Mouse (Mus musculus): Measurements from ENCODE around the gene Elk4. TPM values are rescaled to one million over a fixed set of nuclear protein-coding genes. Genes with fewer than 3 reads are reported as not detected.

The Elk4 gene
- total and polyA plus RNA-seq, 2 experiments: 17.2 to 39.4 TPM

DNA sequence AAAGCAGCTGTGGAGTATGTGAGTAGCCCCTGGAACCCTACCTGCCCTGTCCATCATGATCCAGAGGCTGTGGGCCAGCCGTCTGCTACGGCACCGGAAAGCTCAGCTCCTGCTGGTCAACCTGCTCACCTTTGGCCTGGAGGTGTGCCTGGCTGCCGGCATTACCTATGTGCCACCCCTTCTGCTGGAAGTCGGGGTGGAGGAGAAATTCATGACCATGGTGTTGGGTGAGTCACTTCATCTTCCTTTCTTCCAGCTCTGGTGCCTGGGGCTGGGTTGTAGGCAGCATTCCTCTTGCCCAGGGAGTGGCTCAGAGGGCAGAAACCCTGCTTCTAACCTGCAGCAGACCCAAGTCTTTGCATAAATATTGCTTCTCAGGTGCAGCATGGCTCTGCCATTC is 30.5 kb upstream of the Elk4 start:
- Histone ChIP-seq H3K27me3 (ENCODE audit: control insufficient read depth, insufficient read depth, low read length) (no peaks in the 10 kb centered on the region), H3K79me2 (ENCODE audit: control insufficient read depth, insufficient read depth, low read length) (peaks cover 31% of the 10 kb centered on the region; the same call in 1 of the 2 replicates), H3K27ac (replicated peaks; ENCODE audit: insufficient read depth, low read depth, low read length) (0 out of 2 replicates have a peak overlapping the region, but pooled peaks have one; percentile 9), H3K4me3 (ENCODE audit: insufficient read depth, low read depth, low read length) (peak overlapping the region; percentile 28; the same call in 1 of the 2 replicates), H3K4me1 (ENCODE audit: control insufficient read depth, insufficient read depth, low read length) (peaks cover 38% of the 10 kb centered on the region), H3K9ac (ENCODE audit: low read depth, low read length) (0 out of 2 replicates have a peak overlapping the region, but pooled peaks have one; percentile 19), H3K36me3 (ENCODE audit: control insufficient read depth, insufficient read depth, low read length) (no peaks in the 10 kb centered on the region; the same call in 1 of the 2 replicates)
- DNase-seq (ENCODE audit: extremely low read depth, low read depth, low spot score): no peak
- 72% methylated on average over 5 of the region's 5 CpGs for WGBS
- no peak for TF ChIP-seq POLR2A (IDR thresholded peaks at IDR 0.05; ENCODE audit: extremely low read depth, insufficient read depth, low read length)
- no peak for TF ChIP-seq CTCF (IDR thresholded peaks at IDR 0.05; ENCODE audit: low read depth, low read length)

DNA sequence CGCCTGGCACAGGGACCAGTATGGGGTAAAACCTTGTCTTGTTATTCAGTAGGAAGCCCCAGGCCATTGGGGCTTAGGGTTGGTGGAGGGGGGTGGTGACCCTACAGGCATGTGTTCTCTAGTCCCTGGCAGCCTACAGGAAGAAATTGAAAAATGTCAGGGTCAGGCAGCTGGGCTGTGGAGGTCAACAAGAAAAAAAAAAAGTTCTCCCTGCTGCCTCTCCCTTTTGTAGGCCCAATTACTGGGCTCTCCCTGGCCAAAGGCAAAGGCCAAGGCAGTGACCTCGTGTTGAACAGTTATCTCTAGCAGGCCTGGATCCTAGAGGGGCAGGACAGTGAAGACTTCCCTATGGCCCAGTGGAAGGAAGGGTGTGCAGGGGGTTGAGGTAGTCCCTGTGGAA is 26.9 kb upstream of the Elk4 start:
- Histone ChIP-seq H3K79me2 (ENCODE audit: control insufficient read depth, insufficient read depth, low read length) (peaks cover 4% of the 10 kb centered on the region; the same call in 1 of the 2 replicates), H3K36me3 (ENCODE audit: control insufficient read depth, insufficient read depth, low read length) (no peaks in the 10 kb centered on the region; the same call in 1 of the 2 replicates), H3K27ac (replicated peaks; ENCODE audit: insufficient read depth, low read depth, low read length) (peak overlapping the region; percentile 19), H3K9ac (ENCODE audit: low read depth, low read length) (no peak overlapping the region), H3K27me3 (ENCODE audit: control insufficient read depth, insufficient read depth, low read length) (no peaks in the 10 kb centered on the region), H3K4me3 (ENCODE audit: insufficient read depth, low read depth, low read length) (no peak overlapping the region), H3K4me1 (ENCODE audit: control insufficient read depth, insufficient read depth, low read length) (peaks cover 15% of the 10 kb centered on the region)
- 11% methylated on average over 2 of the region's 2 CpGs for WGBS
- DNase-seq (ENCODE audit: extremely low read depth, low read depth, low spot score): peak; percentile 77
- TF ChIP-seq CTCF (IDR thresholded peaks at IDR 0.05; ENCODE audit: low read depth, low read length): no peak
- TF ChIP-seq POLR2A (IDR thresholded peaks at IDR 0.05; ENCODE audit: extremely low read depth, insufficient read depth, low read length): no peak

DNA sequence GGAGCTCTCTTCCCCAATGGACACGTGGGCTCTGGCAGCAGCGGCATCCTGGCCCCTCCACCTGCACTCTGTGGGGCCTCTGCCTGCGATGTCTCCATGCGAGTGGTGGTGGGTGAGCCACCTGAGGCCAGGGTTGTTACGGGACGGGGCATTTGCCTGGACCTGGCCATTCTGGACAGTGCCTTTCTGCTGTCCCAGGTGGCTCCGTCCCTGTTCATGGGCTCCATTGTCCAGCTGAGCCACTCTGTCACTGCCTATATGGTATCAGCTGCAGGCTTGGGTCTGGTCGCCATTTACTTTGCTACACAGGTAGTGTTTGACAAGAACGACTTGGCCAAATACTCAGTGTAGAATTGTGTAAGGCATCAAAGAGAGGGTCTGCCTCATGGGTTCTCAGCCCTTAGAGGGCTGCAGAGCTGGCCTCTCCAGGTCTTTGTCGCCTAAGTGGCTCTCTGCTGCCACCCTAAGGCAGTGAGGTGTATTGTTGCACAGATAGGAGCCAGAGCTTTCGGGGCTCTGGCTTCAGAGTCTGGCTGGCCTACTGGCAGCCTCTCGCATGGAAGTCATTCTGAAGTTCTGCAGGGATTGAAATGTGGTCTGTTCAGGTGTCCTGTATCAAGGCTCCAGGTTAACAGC is 25.9 kb upstream of the Elk4 start:
- Histone ChIP-seq H3K27me3 (ENCODE audit: control insufficient read depth, insufficient read depth, low read length) (no peaks in the 10 kb centered on the region), H3K9ac (ENCODE audit: low read depth, low read length) (no peak overlapping the region), H3K4me3 (ENCODE audit: insufficient read depth, low read depth, low read length) (no peak overlapping the region), H3K4me1 (ENCODE audit: control insufficient read depth, insufficient read depth, low read length) (peaks cover 15% of the 10 kb centered on the region), H3K27ac (replicated peaks; ENCODE audit: insufficient read depth, low read depth, low read length) (no peak overlapping the region), H3K79me2 (ENCODE audit: control insufficient read depth, insufficient read depth, low read length) (0 out of 2 replicates have a peak, but pooled peaks cover 4% of the 10 kb centered on the region), H3K36me3 (ENCODE audit: control insufficient read depth, insufficient read depth, low read length) (peaks cover 2% of the 10 kb centered on the region; the same call in 1 of the 2 replicates)
- WGBS: 51% methylated on average over 12 of the region's 12 CpGs
- peak; percentile 53 for DNase-seq (ENCODE audit: extremely low read depth, low read depth, low spot score)
- peak; percentile 93 for TF ChIP-seq CTCF (IDR thresholded peaks at IDR 0.05; ENCODE audit: low read depth, low read length)
- TF ChIP-seq POLR2A (IDR thresholded peaks at IDR 0.05; ENCODE audit: extremely low read depth, insufficient read depth, low read length): no peak

DNA sequence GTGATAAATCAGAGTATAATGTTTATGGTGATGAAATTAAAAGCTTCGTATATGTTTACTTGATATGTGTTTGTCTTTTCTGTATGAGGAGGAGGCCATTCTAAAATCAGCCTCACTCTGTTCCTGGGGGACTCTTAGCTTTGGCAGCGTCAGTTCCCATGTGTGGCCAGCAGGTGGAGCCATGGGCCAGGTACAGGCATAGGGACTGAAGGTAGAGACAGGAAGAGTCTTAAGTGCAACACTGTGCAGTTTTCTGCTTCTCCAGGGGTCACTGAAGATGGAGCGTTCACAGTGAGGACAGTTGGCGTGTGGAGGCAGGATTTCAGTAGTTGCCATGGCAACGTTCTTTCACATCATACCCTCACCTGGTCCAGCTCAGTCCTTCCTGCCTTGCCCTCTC is 24.5 kb upstream of the Elk4 start:
- no peak overlapping the region for H3K27ac ChIP-seq (replicated peaks; ENCODE audit: insufficient read depth, low read depth, low read length)
- 23% methylated on average over 5 of the region's 5 CpGs for WGBS
- no peaks in the 10 kb centered on the region for H3K79me2 ChIP-seq (ENCODE audit: control insufficient read depth, insufficient read depth, low read length)
- peak; percentile 99 for TF ChIP-seq CTCF (IDR thresholded peaks at IDR 0.05; ENCODE audit: low read depth, low read length)
- TF ChIP-seq POLR2A (IDR thresholded peaks at IDR 0.05; ENCODE audit: extremely low read depth, insufficient read depth, low read length): no peak
- peaks cover 2% of the 10 kb centered on the region; the same call in 1 of the 2 replicates for H3K36me3 ChIP-seq (ENCODE audit: control insufficient read depth, insufficient read depth, low read length)
- H3K27me3 ChIP-seq (ENCODE audit: control insufficient read depth, insufficient read depth, low read length): no peaks in the 10 kb centered on the region
- peaks cover 13% of the 10 kb centered on the region; the same call in 1 of the 2 replicates for H3K4me1 ChIP-seq (ENCODE audit: control insufficient read depth, insufficient read depth, low read length)
- no peak overlapping the region for H3K9ac ChIP-seq (ENCODE audit: low read depth, low read length)
- DNase-seq (ENCODE audit: extremely low read depth, low read depth, low spot score): peak; percentile 50
- no peak overlapping the region for H3K4me3 ChIP-seq (ENCODE audit: insufficient read depth, low read depth, low read length)

GRCm38 (mm10) chr1:131983806-131984205 is 23.6 kb upstream of the Elk4 start:
- Histone ChIP-seq H3K27ac (replicated peaks; ENCODE audit: insufficient read depth, low read depth, low read length) (no peak overlapping the region), H3K9ac (ENCODE audit: low read depth, low read length) (no peak overlapping the region), H3K27me3 (ENCODE audit: control insufficient read depth, insufficient read depth, low read length) (no peaks in the 10 kb centered on the region), H3K4me3 (ENCODE audit: insufficient read depth, low read depth, low read length) (no peak overlapping the region), H3K79me2 (ENCODE audit: control insufficient read depth, insufficient read depth, low read length) (no peaks in the 10 kb centered on the region), H3K36me3 (ENCODE audit: control insufficient read depth, insufficient read depth, low read length) (peaks cover 2% of the 10 kb centered on the region; the same call in 1 of the 2 replicates), H3K4me1 (ENCODE audit: control insufficient read depth, insufficient read depth, low read length) (peaks cover 10% of the 10 kb centered on the region; the same call in 1 of the 2 replicates)
- no peak for DNase-seq (ENCODE audit: extremely low read depth, low read depth, low spot score)
- 88% methylated on average over 2 of the region's 2 CpGs for WGBS
- TF ChIP-seq POLR2A (IDR thresholded peaks at IDR 0.05; ENCODE audit: extremely low read depth, insufficient read depth, low read length): no peak
- TF ChIP-seq CTCF (IDR thresholded peaks at IDR 0.05; ENCODE audit: low read depth, low read length): no peak

- no peaks in the 10 kb centered on the region for H3K27me3 ChIP-seq (ENCODE audit: control insufficient read depth, insufficient read depth, low read length)
- no peak overlapping the region for H3K27ac ChIP-seq (replicated peaks; ENCODE audit: insufficient read depth, low read depth, low read length)
- no peak for TF ChIP-seq POLR2A (IDR thresholded peaks at IDR 0.05; ENCODE audit: extremely low read depth, insufficient read depth, low read length)
- no peak for TF ChIP-seq CTCF (IDR thresholded peaks at IDR 0.05; ENCODE audit: low read depth, low read length)
- H3K4me1 ChIP-seq (ENCODE audit: control insufficient read depth, insufficient read depth, low read length): peaks cover 28% of the 10 kb centered on the region
- H3K4me3 ChIP-seq (ENCODE audit: insufficient read depth, low read depth, low read length): no peak overlapping the region
- WGBS: 90% methylated on average over 15 of the region's 15 CpGs
- H3K79me2 ChIP-seq (ENCODE audit: control insufficient read depth, insufficient read depth, low read length): no peaks in the 10 kb centered on the region
- H3K36me3 ChIP-seq (ENCODE audit: control insufficient read depth, insufficient read depth, low read length): peaks cover 2% of the 10 kb centered on the region; the same call in 1 of the 2 replicates
- DNase-seq (ENCODE audit: extremely low read depth, low read depth, low spot score): no peak
- H3K9ac ChIP-seq (ENCODE audit: low read depth, low read length): no peak overlapping the region
Measured at GRCm38 (mm10) chr1:131987432-131987831, 20.0 kb upstream of the Elk4 start.
